Mouse (Mus musculus) hindbrain, postnatal 0 days (tissue): ENCODE results near the gene Slc35f6. TPM values are rescaled to one million over a fixed set of nuclear protein-coding genes. Genes with fewer than 3 reads are reported as not detected.

ENCODE experiments used
- ATAC-seq: fragments of 200-750 bp; cut with Nextera tagmentation; 2 replicates; pipeline ENCODE4 v1.8.0; 2017; ENCODE audit warnings: mild to moderate bottlenecking, moderate TSS enrichment, moderate library complexity
- DNase-seq: peaks from one replicate; pipeline ENCODE4 v3.0.0-alpha.2; 2015; ENCODE audit warnings: low spot score
- H3K27ac ChIP-seq: fragments of 300-500 bp; sonication (generic); 2 replicates; pipeline ENCODE4 v1.5.1; 2014; ENCODE audit warnings: mild to moderate bottlenecking
- H3K27me3 ChIP-seq: fragments of 300-500 bp; sonication (generic); 2 replicates; pipeline ENCODE4 v1.6.1; 2014; ENCODE audit warnings: low read length, mixed read lengths; ENCODE audit not compliant: insufficient read depth
- H3K36me3 ChIP-seq: fragments of 300-500 bp; sonication (generic); 2 replicates; pipeline ENCODE4 v1.6.1; 2014; ENCODE audit warnings: low read length, mixed read lengths; ENCODE audit not compliant: insufficient read depth
- H3K4me1 ChIP-seq: fragments of 300-500 bp; sonication (generic); 2 replicates; pipeline ENCODE4 v1.6.1; 2014; ENCODE audit warnings: antibody characterized with exemption, low read length, mixed read lengths; ENCODE audit not compliant: insufficient read depth
- H3K4me2 ChIP-seq: fragments of 300-500 bp; sonication (generic); 2 replicates; pipeline ENCODE4 v1.6.1; 2014; ENCODE audit warnings: low read depth, mild to moderate bottlenecking, low read length, moderate library complexity, mixed read lengths
- H3K4me3 ChIP-seq: fragments of 300-500 bp; sonication (generic); 2 replicates; pipeline ENCODE4 v1.5.1; 2014; ENCODE audit warnings: low read length
- H3K9ac ChIP-seq: fragments of 300-500 bp; sonication (generic); replicated peaks from 2 replicates; pipeline ENCODE4 v1.6.1; 2014; ENCODE audit warnings: mild to moderate bottlenecking, low read length, moderate library complexity, mixed read lengths
- H3K9me3 ChIP-seq: fragments of 300-500 bp; sonication (generic); 2 replicates; pipeline ENCODE4 v1.6.1; 2016; ENCODE audit warnings: low read length, mixed read lengths
- CTCF ChIP-seq: IDR thresholded peaks from 2 replicates; pipeline ENCODE4 v1.5.1; 2016; ENCODE audit warnings: antibody characterized with exemption, control low read depth, low read depth
- WGBS: fragments of 180-500 bp; shearing (Covaris S2); extraction: QIAGEN DNeasy Blood & Tissue Kit; methylation state at CpG from one replicate; pipeline ENCODE4 v1.1.7; 2014; 5-methylcytosine and 5-hydroxymethylcytosine counted together
- polyA plus RNA-seq: library from polyadenylated mRNA; unstranded; fragments of >200 nt; fragmentation: Nextera tagmentation; extraction: Ambion mirVana; gene quantifications from 2 replicates; pipeline ENCODE4 v1.2.1, GENCODE M21; 2015
- total RNA-seq: library from RNA; depleted of rRNA; stranded (reverse); fragments of >200 nt; gene quantifications from 2 replicates; pipeline ENCODE4 v1.2.3, GENCODE M21; 2014; rRNA removed

Slc35f6 gene
- 70.6 and 95.8 TPM in 2 replicates for total RNA-seq
- polyA plus RNA-seq: 29.6 and 31.3 TPM in 2 replicates

GRCm38 (mm10) chr5:30647815-30648560 is at the start of gene Slc35f6:
TSS of gene Slc35f6 (plus strand) at chr5:30647933.
- ATAC-seq (peak; percentile 97), DNase-seq (peak; percentile 92)
- Histone ChIP-seq H3K9ac (peak within 1 kb of the TSS; percentile 76), H3K4me3 (peak within 1 kb of the TSS; percentile 80), H3K36me3 (peaks cover 5% of the 10 kb centered on the region; the same call in 1 of the 2 replicates), H3K27me3 (no peaks in the 10 kb centered on the region), H3K4me1 (peaks cover 9% of the 10 kb centered on the region; the same call in 1 of the 2 replicates), H3K4me2 (peak within 1 kb of the TSS; percentile 99), H3K9me3 (no peaks in the 10 kb centered on the region), H3K27ac (peak within 1 kb of the TSS; percentile 77)
- under 1% methylated on average over 38 of the region's 38 CpGs for WGBS
- TF ChIP-seq CTCF: no peak

- Histone ChIP-seq H3K4me2 (no peak overlapping the region), H3K4me3 (no peak overlapping the region), H3K9ac (no peak overlapping the region), H3K27ac (no peak overlapping the region), H3K9me3 (no peaks in the 10 kb centered on the region), H3K4me1 (peaks cover 3% of the 10 kb centered on the region; the same call in 1 of the 2 replicates), H3K27me3 (no peaks in the 10 kb centered on the region), H3K36me3 (no peaks in the 10 kb centered on the region)
- ATAC-seq: no peak
- 38% methylated on average over 4 of the region's 4 CpGs for WGBS
- DNase-seq: no peak
- peak; percentile 35 for TF ChIP-seq CTCF
Measured at GRCm38 (mm10) chr5:30601397-30601796, 46.3 kb upstream of the Slc35f6 start.

GRCm38 (mm10) chr5:30603255-30603654 is 44.5 kb upstream of the Slc35f6 start:
- H3K4me2 ChIP-seq: no peak overlapping the region
- TF ChIP-seq CTCF: no peak
- H3K27ac ChIP-seq: no peak overlapping the region
- H3K9me3 ChIP-seq: no peaks in the 10 kb centered on the region
- no peak overlapping the region for H3K9ac ChIP-seq
- H3K27me3 ChIP-seq: no peaks in the 10 kb centered on the region
- peaks cover 5% of the 10 kb centered on the region; the same call in 1 of the 2 replicates for H3K4me1 ChIP-seq
- H3K36me3 ChIP-seq: no peaks in the 10 kb centered on the region
- no peak for ATAC-seq
- WGBS: 60% methylated on average over 3 of the region's 3 CpGs
- no peak for DNase-seq
- no peak overlapping the region for H3K4me3 ChIP-seq

GRCm38 (mm10) chr5:30603926-30604325 is 43.8 kb upstream of the Slc35f6 start:
- ATAC-seq (no peak), DNase-seq (no peak)
- no peaks in the 10 kb centered on the region for H3K36me3 ChIP-seq
- H3K9ac ChIP-seq: no peak overlapping the region
- no peaks in the 10 kb centered on the region for H3K9me3 ChIP-seq
- no peak for TF ChIP-seq CTCF
- no peak overlapping the region for H3K27ac ChIP-seq
- H3K4me2 ChIP-seq: no peak overlapping the region
- H3K27me3 ChIP-seq: no peaks in the 10 kb centered on the region
- no peak overlapping the region for H3K4me3 ChIP-seq
- peaks cover 5% of the 10 kb centered on the region; the same call in 1 of the 2 replicates for H3K4me1 ChIP-seq
- whole genome bisulfite sequencing: 79% methylated on average over 4 of the region's 4 CpGs

GRCm38 (mm10) chr5:30604769-30605188 is 43.0 kb upstream of the Slc35f6 start:
- Histone ChIP-seq H3K9ac (no peak overlapping the region), H3K4me3 (no peak overlapping the region), H3K36me3 (no peaks in the 10 kb centered on the region), H3K4me2 (no peak overlapping the region), H3K9me3 (no peaks in the 10 kb centered on the region), H3K27me3 (no peaks in the 10 kb centered on the region), H3K27ac (no peak overlapping the region), H3K4me1 (peaks cover 5% of the 10 kb centered on the region; the same call in 1 of the 2 replicates)
- no peak for DNase-seq
- ATAC-seq: no peak
- TF ChIP-seq CTCF: no peak
- 43% methylated on average over 8 of the region's 8 CpGs for WGBS

- no peak overlapping the region for H3K4me2 ChIP-seq
- WGBS: 77% methylated on average over 6 of the region's 6 CpGs
- no peaks in the 10 kb centered on the region for H3K36me3 ChIP-seq
- no peak for TF ChIP-seq CTCF
- H3K4me1 ChIP-seq: peaks cover 5% of the 10 kb centered on the region; the same call in 1 of the 2 replicates
- ATAC-seq: no peak
- H3K9ac ChIP-seq: no peak overlapping the region
- no peak overlapping the region for H3K4me3 ChIP-seq
- no peak for DNase-seq
- no peaks in the 10 kb centered on the region for H3K9me3 ChIP-seq
- H3K27me3 ChIP-seq: no peaks in the 10 kb centered on the region
- no peak overlapping the region for H3K27ac ChIP-seq
Measured at GRCm38 (mm10) chr5:30605649-30606048, 42.1 kb upstream of the Slc35f6 start.

GRCm38 (mm10) chr5:30606424-30607073 is 41.2 kb upstream of the Slc35f6 start:
- ATAC-seq (peak; percentile 83), DNase-seq (peak; percentile 88)
- H3K4me2 ChIP-seq: no peak overlapping the region
- TF ChIP-seq CTCF: no peak
- H3K4me3 ChIP-seq: no peak overlapping the region
- H3K9ac ChIP-seq: no peak overlapping the region
- no peaks in the 10 kb centered on the region for H3K27me3 ChIP-seq
- H3K27ac ChIP-seq: peak overlapping the region; percentile 37; the same call in 1 of the 2 replicates
- no peaks in the 10 kb centered on the region for H3K9me3 ChIP-seq
- no peaks in the 10 kb centered on the region for H3K36me3 ChIP-seq
- 43% methylated on average over 16 of the region's 16 CpGs for WGBS
- H3K4me1 ChIP-seq: peaks cover 5% of the 10 kb centered on the region; the same call in 1 of the 2 replicates
